36 mouse cellular contexts compared by ENCODE assay signal in the genomic region with DNA sequence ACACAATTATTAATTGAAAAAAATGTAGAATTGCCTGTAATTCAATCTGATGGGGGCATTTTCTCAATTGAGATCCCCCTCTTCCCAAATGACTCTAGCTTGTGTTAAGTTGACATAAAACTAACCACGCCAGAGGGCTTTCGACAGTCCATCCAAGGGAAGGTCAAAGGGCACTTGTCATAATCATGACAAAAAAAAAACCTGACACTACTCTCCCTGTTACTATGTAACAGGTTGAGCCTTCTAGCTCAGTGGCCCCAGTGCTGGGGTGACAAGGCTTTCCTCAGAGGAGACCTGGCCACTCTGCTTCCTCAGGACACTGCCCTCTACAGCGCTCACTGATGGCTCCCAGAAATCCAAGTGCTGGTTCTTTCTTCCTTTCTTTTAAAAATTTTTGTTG. TPM values are rescaled to one million over a fixed set of nuclear protein-coding genes. Genes with fewer than 3 reads are reported as not detected.
"Had no signal": no experiment of that assay in that cellular context is flagged by ENCODE, and none has a peak within 500 bp of the region (broad histone marks: within the 10 kb centered on the region; RNA-seq: fewer than 3 reads in every experiment).

No protein-coding gene starts in this region.

- ATAC-seq: hindbrain, embryonic 16.5 days; inflammation-experienced regulatory T-cells, adult 6 months; intestine, postnatal 0 days had no signal

- H3K36me3 ChIP-seq: heart, embryonic 13.5 days; heart, embryonic 15.5 days; hindbrain, embryonic 10.5 days; hindbrain, embryonic 12.5 days; intestine, embryonic 15.5 days; limb, embryonic 13.5 days; limb, embryonic 15.5 days had no signal

- DNase-seq: gastrocnemius, postnatal 14 days; gastrocnemius, postnatal 36 days; heart, adult 2 months; heart, postnatal 14 days; heart, postnatal 4 days; kidney, adult 18-20 months; kidney, adult 8-10 months; kidney, postnatal 10 days; kidney, postnatal 25 days; kidney, postnatal 4 days; left cerebral cortex, postnatal 4 days had no signal

- H3K9me3 ChIP-seq: heart, embryonic 13.5 days; heart, embryonic 15.5 days; hindbrain, embryonic 10.5 days; hindbrain, embryonic 12.5 days; intestine, embryonic 15.5 days; limb, embryonic 13.5 days; limb, embryonic 15.5 days had no signal

- H3K27ac ChIP-seq: heart, adult 2 months; heart, embryonic 13.5 days; heart, embryonic 15.5 days; hindbrain, embryonic 10.5 days; hindbrain, embryonic 12.5 days; hindbrain, embryonic 14.5 days; intestine, embryonic 15.5 days; layer of hippocampus, adult 2 months; left cerebral cortex, adult 2 months; limb, embryonic 13.5 days; limb, embryonic 15.5 days had no signal

- H3K4me2 ChIP-seq: heart, embryonic 11.5 days; heart, embryonic 13.5 days; heart, embryonic 15.5 days; hindbrain, embryonic 12.5 days; hindbrain, embryonic 14.5 days; intestine, embryonic 15.5 days; limb, embryonic 13.5 days; limb, embryonic 15.5 days; liver, embryonic 11.5 days had no signal

- H3K4me1 ChIP-seq: heart, embryonic 13.5 days; heart, embryonic 15.5 days; hindbrain, embryonic 10.5 days; hindbrain, embryonic 12.5 days; limb, embryonic 13.5 days had no signal

- H3K27me3 ChIP-seq: heart, embryonic 15.5 days; hindbrain, embryonic 12.5 days; intestine, embryonic 15.5 days; limb, embryonic 13.5 days; limb, embryonic 15.5 days had no signal

- H3K4me3 ChIP-seq: heart, adult 2 months; heart, embryonic 13.5 days; heart, embryonic 15.5 days; hindbrain, embryonic 10.5 days; hindbrain, embryonic 12.5 days; intestine, embryonic 15.5 days; layer of hippocampus, adult 2 months; left cerebral cortex, adult 2 months; limb, embryonic 13.5 days; limb, embryonic 15.5 days had no signal

- H3K9ac ChIP-seq: heart, embryonic 13.5 days; heart, embryonic 15.5 days; hindbrain, embryonic 12.5 days; hindbrain, embryonic 14.5 days; intestine, embryonic 15.5 days; limb, embryonic 13.5 days; limb, embryonic 15.5 days had no signal

RNA-seq across cellular contexts. Expression of gene Ffar2, which starts 0.7 kb away (rescaled TPM):
- total RNA-seq: heart, adult 2 months; heart, postnatal 4 days; layer of hippocampus, adult 2 months; layer of hippocampus, postnatal 25 days; left cerebral cortex, adult 2 months; left cerebral cortex, postnatal 25 days; left cerebral cortex, postnatal 4 days had no signal
- polyA plus RNA-seq: heart, embryonic 11.5 days; heart, embryonic 13.5 days; hindbrain, embryonic 10.5 days; hindbrain, embryonic 12.5 days; hindbrain, embryonic 14.5 days; kidney, embryonic 14.5 days; limb, embryonic 11.5 days; limb, embryonic 13.5 days; limb, embryonic 15.5 days had no signal

RNA-seq across cellular contexts. Expression of gene Ffar3, which starts 31.7 kb away (rescaled TPM):
- total RNA-seq: gastrocnemius, adult 18-20 months; gastrocnemius, adult 8-10 months; gastrocnemius, postnatal 14 days; gastrocnemius, postnatal 36 days; heart, adult 2 months; heart, postnatal 14 days; heart, postnatal 4 days; layer of hippocampus, adult 2 months; layer of hippocampus, postnatal 10 days; layer of hippocampus, postnatal 25 days; left cerebral cortex, adult 2 months; left cerebral cortex, postnatal 25 days; left cerebral cortex, postnatal 4 days had no signal
- polyA plus RNA-seq: gonadal fat pad, adult 2 months; heart, adult 2 months; heart, embryonic 11.5 days; heart, embryonic 13.5 days; heart, embryonic 15.5 days; heart, postnatal 0 days; hindbrain, embryonic 10.5 days; hindbrain, embryonic 12.5 days; hindbrain, embryonic 14.5 days; kidney, embryonic 14.5 days; limb, embryonic 13.5 days; limb, embryonic 15.5 days; liver, embryonic 11.5 days had no signal

RNA-seq across cellular contexts. Expression of gene Krtdap, which starts 36.6 kb away (rescaled TPM):
- total RNA-seq: gastrocnemius, postnatal 36 days; heart, adult 2 months; heart, postnatal 14 days; heart, postnatal 4 days; layer of hippocampus, adult 2 months; layer of hippocampus, postnatal 10 days; layer of hippocampus, postnatal 25 days; left cerebral cortex, adult 2 months; left cerebral cortex, postnatal 25 days; left cerebral cortex, postnatal 4 days had no signal
- polyA plus RNA-seq: heart, adult 2 months; heart, embryonic 11.5 days; hindbrain, embryonic 10.5 days; hindbrain, embryonic 12.5 days; hindbrain, embryonic 14.5 days; inflammation-experienced regulatory T-cells, adult 6 months; kidney, embryonic 14.5 days; limb, embryonic 11.5 days; liver, embryonic 11.5 days had no signal

RNA-seq across cellular contexts. Expression of gene Ffar1, which starts 37.1 kb away (rescaled TPM):
- total RNA-seq: gastrocnemius, adult 18-20 months; gastrocnemius, adult 8-10 months; gastrocnemius, postnatal 14 days; gastrocnemius, postnatal 36 days; heart, adult 2 months; heart, postnatal 14 days; heart, postnatal 4 days; layer of hippocampus, adult 2 months; layer of hippocampus, postnatal 10 days; layer of hippocampus, postnatal 25 days; left cerebral cortex, adult 2 months; left cerebral cortex, postnatal 25 days; left cerebral cortex, postnatal 4 days had no signal
- polyA plus RNA-seq: heart, embryonic 11.5 days; heart, embryonic 13.5 days; heart, embryonic 15.5 days; heart, postnatal 0 days; hindbrain, embryonic 10.5 days; hindbrain, embryonic 12.5 days; hindbrain, embryonic 14.5 days; hindbrain, embryonic 16.5 days; kidney, embryonic 14.5 days; kidney, embryonic 16.5 days; limb, embryonic 11.5 days; limb, embryonic 13.5 days; limb, embryonic 15.5 days; liver, embryonic 11.5 days had no signal

RNA-seq across cellular contexts. Expression of gene Cd22, which starts 55.8 kb away (rescaled TPM):
- total RNA-seq: gastrocnemius, adult 18-20 months; gastrocnemius, adult 8-10 months; gastrocnemius, postnatal 36 days; layer of hippocampus, adult 2 months; layer of hippocampus, postnatal 10 days; layer of hippocampus, postnatal 25 days; left cerebral cortex, adult 2 months; left cerebral cortex, postnatal 25 days had no signal
- polyA plus RNA-seq: heart, embryonic 11.5 days; heart, embryonic 13.5 days; heart, embryonic 15.5 days; hindbrain, embryonic 10.5 days; hindbrain, embryonic 12.5 days; hindbrain, embryonic 14.5 days; hindbrain, embryonic 16.5 days; limb, embryonic 11.5 days had no signal
